Mouse (Mus musculus) kidney, postnatal 0 days (tissue): Measurements from ENCODE around the gene Mixl1. TPM values are rescaled to one million over a fixed set of nuclear protein-coding genes. Genes with fewer than 3 reads are reported as not detected.

ENCODE experiments used
- ATAC-seq: fragments of 200-750 bp; cut with Nextera tagmentation; replicated peaks from 2 replicates; pipeline ENCODE4 v1.8.0; 2017; ENCODE audit warnings: low read depth, moderate number of reproducible peaks, moderate TSS enrichment, moderate library complexity; ENCODE audit not compliant: low FRiP score
- DNase-seq: peaks from one replicate; pipeline ENCODE4 v3.0.0-alpha.2; 2016; ENCODE audit warnings: low spot score
- H3K27ac ChIP-seq: fragments of 300-500 bp; sonication (generic); 2 replicates; pipeline ENCODE4 v1.5.1; 2014; ENCODE audit warnings: mild to moderate bottlenecking
- H3K27me3 ChIP-seq: fragments of 300-500 bp; sonication (generic); 2 replicates; pipeline ENCODE4 v1.6.1; 2014; ENCODE audit warnings: low read length, mixed read lengths; ENCODE audit not compliant: insufficient read depth
- H3K36me3 ChIP-seq: fragments of 300-500 bp; sonication (generic); 2 replicates; pipeline ENCODE4 v1.6.1; 2014; ENCODE audit warnings: low read length, mixed read lengths; ENCODE audit not compliant: insufficient read depth
- H3K4me1 ChIP-seq: fragments of 300-500 bp; sonication (generic); replicated peaks from 2 replicates; pipeline ENCODE4 v1.6.1; 2014; ENCODE audit warnings: antibody characterized with exemption, low read length, mixed read lengths; ENCODE audit not compliant: insufficient read depth
- H3K4me2 ChIP-seq: fragments of 300-500 bp; sonication (generic); 2 replicates; pipeline ENCODE4 v1.6.1; 2014; ENCODE audit warnings: mild to moderate bottlenecking, low read length, moderate library complexity, mixed read lengths
- H3K4me3 ChIP-seq: fragments of 300-500 bp; sonication (generic); replicated peaks from 2 replicates; pipeline ENCODE4 v1.5.1; 2014; ENCODE audit warnings: low read depth, low read length
- H3K9ac ChIP-seq: fragments of 300-500 bp; sonication (generic); 2 replicates; pipeline ENCODE4 v1.6.1; 2014; ENCODE audit warnings: low read depth, low read length
- H3K9me3 ChIP-seq: fragments of 300-500 bp; sonication (generic); replicated peaks from 2 replicates; pipeline ENCODE4 v1.6.1; 2016; ENCODE audit warnings: low read length, inconsistent platforms, mixed read lengths
- CTCF ChIP-seq: IDR thresholded peaks from 2 replicates; pipeline ENCODE4 v1.5.1; 2016; ENCODE audit warnings: antibody characterized with exemption, low read depth, mild to moderate bottlenecking, moderate library complexity
- WGBS: fragments of 180-500 bp; shearing (Covaris S2); extraction: QIAGEN DNeasy Blood & Tissue Kit; methylation state at CpG from one replicate; pipeline ENCODE4 v1.1.7; 2014; 5-methylcytosine and 5-hydroxymethylcytosine counted together
- polyA plus RNA-seq: library from polyadenylated mRNA; unstranded; fragments of >200 nt; fragmentation: Nextera tagmentation; extraction: Ambion mirVana; gene quantifications from 2 replicates; pipeline ENCODE4 v1.2.1, GENCODE M21; 2015

Gene Mixl1
- 0.30 and 0.36 TPM in 2 replicates for polyA plus RNA-seq

DNA sequence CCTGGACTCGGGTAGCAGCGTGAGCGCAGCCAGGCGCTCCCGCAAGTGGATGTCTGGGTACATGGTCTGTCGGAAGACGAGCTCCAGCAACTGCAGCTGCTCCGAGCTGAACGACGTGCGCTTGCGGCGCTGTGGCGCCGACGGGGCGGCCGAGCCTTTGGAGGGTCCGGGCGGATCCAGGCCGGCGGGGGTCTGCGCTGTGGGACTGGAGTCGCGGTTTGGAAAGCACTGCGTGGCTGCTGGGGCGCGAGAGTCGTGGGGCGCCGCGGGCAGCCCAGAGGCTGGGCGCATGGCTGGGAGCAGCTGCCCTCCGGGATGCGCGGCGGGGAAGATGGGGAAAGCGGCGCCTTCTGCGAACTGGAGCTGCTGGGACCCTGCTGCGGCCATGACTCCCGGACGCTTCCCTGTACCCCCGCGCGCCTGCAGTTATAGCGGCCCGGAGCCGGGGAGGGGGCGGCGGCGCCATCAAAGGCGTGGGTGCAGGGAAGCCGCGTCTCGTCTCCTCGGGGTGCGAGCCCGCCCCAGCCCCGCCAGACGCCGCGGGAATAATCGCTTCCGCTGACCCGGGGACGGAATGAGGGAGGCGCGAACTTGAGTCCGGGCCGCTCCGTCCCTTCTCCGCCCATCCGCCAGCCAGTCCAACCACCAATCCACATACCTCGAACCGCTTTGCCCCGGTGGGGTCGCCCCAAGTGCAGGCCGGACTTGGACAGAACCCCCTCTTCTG is at the start of gene Mixl1:
Mixl1 (minus strand) TSS at position 409 of the 727 bp plus-strand sequence.
- Histone ChIP-seq H3K4me3 (peak within 1 kb of the TSS; percentile 42), H3K4me1 (peaks cover 6% of the 10 kb centered on the region; the same call in 1 of the 2 replicates), H3K27ac (no peak within 1 kb of the TSS), H3K4me2 (peak within 1 kb of the TSS; percentile 76), H3K9me3 (no peaks in the 10 kb centered on the region), H3K27me3 (peaks cover 20% of the 10 kb centered on the region; the same call in 1 of the 2 replicates), H3K36me3 (no peaks in the 10 kb centered on the region), H3K9ac (0 out of 2 replicates have a peak within 1 kb of the TSS, but pooled peaks have one; percentile 40)
- ATAC-seq (peak; percentile 33; the same call in 1 of the 2 replicates), DNase-seq (peak; percentile 22)
- TF ChIP-seq CTCF: no peak
- WGBS: under 1% methylated on average over 76 of the region's 79 CpGs

DNA sequence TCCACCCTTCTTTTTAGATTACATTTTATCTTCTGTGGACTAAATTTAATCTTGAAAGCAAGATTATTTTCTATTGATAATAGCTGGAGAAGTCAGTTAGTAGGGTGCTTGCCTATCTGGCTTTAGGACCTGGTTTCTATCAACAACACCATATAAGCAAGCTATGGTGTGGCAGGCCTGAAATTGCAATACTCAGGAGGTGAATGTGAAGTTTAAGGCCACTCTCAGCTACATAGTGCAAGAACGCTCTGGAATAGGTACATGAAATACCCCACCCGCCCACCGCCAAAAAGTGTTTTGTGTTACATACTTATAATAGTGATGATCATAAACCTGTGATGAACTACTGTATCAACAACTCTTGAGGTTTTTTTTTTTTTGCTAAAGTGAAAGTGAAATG is 32.4 kb upstream of the Mixl1 start:
- no peak overlapping the region for H3K4me3 ChIP-seq
- no peaks in the 10 kb centered on the region for H3K9me3 ChIP-seq
- H3K4me1 ChIP-seq: peaks cover 6% of the 10 kb centered on the region
- peaks cover 5% of the 10 kb centered on the region for H3K36me3 ChIP-seq
- no peak overlapping the region for H3K27ac ChIP-seq
- no peak overlapping the region for H3K4me2 ChIP-seq
- H3K9ac ChIP-seq: no peak overlapping the region
- TF ChIP-seq CTCF: no peak
- DNase-seq: no peak
- no peak for ATAC-seq
- H3K27me3 ChIP-seq: no peaks in the 10 kb centered on the region
- 87% methylated on average over 3 of the region's 3 CpGs for WGBS

DNA sequence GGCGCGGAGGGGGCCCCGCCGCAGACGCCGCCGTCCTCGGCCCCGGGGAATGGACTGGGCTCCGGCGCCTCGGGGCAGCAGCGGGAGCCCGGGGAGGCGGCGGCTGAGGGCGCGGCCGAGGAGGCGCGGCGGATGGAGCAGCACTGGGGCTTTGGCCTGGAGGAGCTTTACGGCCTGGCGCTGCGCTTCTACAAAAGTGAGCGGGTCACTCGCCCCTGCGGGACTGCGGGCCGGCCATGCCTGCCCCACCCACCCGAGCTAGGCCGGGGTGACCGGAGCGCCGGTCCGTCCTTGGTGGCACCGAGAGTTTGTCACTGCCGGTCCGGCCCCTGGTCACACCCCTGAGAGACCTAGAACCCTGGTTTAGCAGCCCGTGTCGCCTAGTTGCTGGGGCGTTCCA is 29.3 kb upstream of the Mixl1 start:
- H3K9ac ChIP-seq: peak overlapping the region; percentile 99
- peaks cover 6% of the 10 kb centered on the region for H3K4me1 ChIP-seq
- no peak for TF ChIP-seq CTCF
- no peaks in the 10 kb centered on the region for H3K27me3 ChIP-seq
- no peaks in the 10 kb centered on the region for H3K9me3 ChIP-seq
- H3K36me3 ChIP-seq: no peaks in the 10 kb centered on the region
- ATAC-seq (peak; percentile 72), DNase-seq (peak; percentile 64)
- WGBS: 3% methylated on average over 41 of the region's 42 CpGs
- peak overlapping the region; percentile 67 for H3K4me2 ChIP-seq
- peak overlapping the region; percentile 98 for H3K27ac ChIP-seq
- H3K4me3 ChIP-seq: peak overlapping the region; percentile 100

DNA sequence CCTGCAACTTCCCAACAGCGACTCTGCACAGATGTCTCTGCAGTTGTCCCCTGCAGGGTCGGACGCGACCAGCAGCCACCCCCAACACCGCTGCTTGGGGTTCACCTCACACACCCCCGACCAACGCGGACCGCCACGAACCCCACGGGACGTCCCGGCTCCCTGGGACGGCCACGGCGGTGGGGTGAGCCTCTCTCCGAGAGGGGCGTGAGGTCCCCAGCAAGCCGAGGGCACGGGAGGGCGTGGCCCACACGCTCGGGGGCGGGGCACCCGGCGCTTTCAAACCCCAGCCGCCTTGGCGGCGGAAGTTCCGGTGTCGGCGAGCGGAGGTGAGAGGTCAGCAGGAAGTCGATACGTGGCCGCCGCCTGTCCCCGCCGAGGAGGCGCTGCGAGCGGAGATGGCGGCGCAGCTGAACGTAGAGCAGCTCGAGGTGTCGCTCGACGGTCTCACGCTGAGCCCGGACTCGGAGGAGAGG is 28.9 kb upstream of the Mixl1 start, which contains the start of gene Acbd3:
Acbd3 (plus strand) TSS at position 340 of the 476 bp plus-strand sequence.
- peak; percentile 25; the same call in 1 of the 2 replicates for TF ChIP-seq CTCF
- Histone ChIP-seq H3K4me1 (peaks cover 6% of the 10 kb centered on the region), H3K27me3 (no peaks in the 10 kb centered on the region), H3K9ac (peak within 1 kb of the TSS; percentile 99), H3K27ac (peak within 1 kb of the TSS; percentile 98), H3K4me3 (peak within 1 kb of the TSS; percentile 100), H3K9me3 (no peaks in the 10 kb centered on the region), H3K4me2 (peak within 1 kb of the TSS; percentile 67), H3K36me3 (no peaks in the 10 kb centered on the region)
- DNase-seq (peak; percentile 96), ATAC-seq (peak; percentile 93)
- WGBS: under 1% methylated on average over 52 of the region's 52 CpGs

DNA sequence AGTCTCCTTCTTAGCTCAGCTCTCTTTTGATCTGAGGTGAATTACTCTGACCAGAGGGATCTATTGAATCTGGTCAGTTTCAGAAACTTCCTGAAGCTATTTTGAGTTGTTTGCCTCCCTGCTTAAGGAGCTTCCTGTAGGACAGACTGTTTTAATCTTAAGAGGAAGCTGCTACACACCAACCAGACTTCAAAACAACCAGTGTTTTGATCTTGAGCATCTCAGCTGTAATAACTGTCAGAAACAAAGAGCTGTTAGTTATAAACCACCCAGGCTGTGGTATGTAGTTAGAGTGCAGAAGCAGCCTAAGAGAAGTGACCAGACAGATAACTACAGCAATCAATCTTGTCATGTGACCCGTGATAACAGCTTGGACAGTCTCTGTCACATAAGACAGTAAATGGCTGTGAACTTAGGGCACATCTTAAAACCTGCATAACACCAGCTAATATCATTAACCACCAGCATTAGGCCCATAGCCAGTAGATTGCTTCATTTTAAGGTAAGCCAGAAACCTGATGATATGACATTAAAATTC is 26.9 kb upstream of the Mixl1 start:
- Histone ChIP-seq H3K4me1 (peaks cover 6% of the 10 kb centered on the region), H3K36me3 (no peaks in the 10 kb centered on the region), H3K9me3 (no peaks in the 10 kb centered on the region), H3K27me3 (no peaks in the 10 kb centered on the region), H3K4me3 (no peak overlapping the region), H3K9ac (no peak overlapping the region), H3K4me2 (no peak overlapping the region), H3K27ac (no peak overlapping the region)
- 25% methylated on average over 1 of the region's 1 CpGs for WGBS
- DNase-seq (no peak), ATAC-seq (no peak)
- no peak for TF ChIP-seq CTCF

DNA sequence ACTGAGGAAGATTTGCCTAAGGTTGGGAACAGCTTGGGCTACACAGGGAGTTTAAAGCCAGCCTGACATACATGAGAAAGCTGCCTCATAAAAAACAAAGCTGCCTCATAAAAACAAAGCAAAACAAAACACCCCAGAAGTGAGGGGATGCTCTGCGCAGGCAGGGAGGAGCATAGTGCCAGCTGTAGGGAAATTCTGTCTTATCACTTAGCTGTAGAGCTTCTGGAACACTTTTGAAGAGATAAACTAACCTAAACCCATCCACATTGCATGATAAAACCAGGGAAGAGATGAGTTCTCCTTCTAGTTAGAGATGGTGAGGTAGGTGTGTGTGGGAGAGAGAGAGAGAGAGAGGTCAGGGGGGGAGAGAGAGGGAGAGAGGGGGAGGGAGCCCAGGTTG is 25.8 kb upstream of the Mixl1 start:
- no peaks in the 10 kb centered on the region for H3K9me3 ChIP-seq
- H3K4me3 ChIP-seq: no peak overlapping the region
- no peak for TF ChIP-seq CTCF
- DNase-seq (no peak), ATAC-seq (no peak)
- no peak overlapping the region for H3K4me2 ChIP-seq
- WGBS: 46% methylated on average over 1 of the region's 1 CpGs
- no peak overlapping the region for H3K27ac ChIP-seq
- no peak overlapping the region for H3K9ac ChIP-seq
- no peaks in the 10 kb centered on the region for H3K36me3 ChIP-seq
- H3K4me1 ChIP-seq: peaks cover 6% of the 10 kb centered on the region; the same call in 1 of the 2 replicates
- H3K27me3 ChIP-seq: no peaks in the 10 kb centered on the region
